Mouse (Mus musculus) kidney, adult 8-10 months (tissue): ENCODE measurements around the gene 4833439L19Rik.

Experiments used
- DNase-seq, 2 experiments: peaks; one replicate each; pipeline ENCODE4 v3.0.0; 2022

The 4833439L19Rik gene

DNA sequence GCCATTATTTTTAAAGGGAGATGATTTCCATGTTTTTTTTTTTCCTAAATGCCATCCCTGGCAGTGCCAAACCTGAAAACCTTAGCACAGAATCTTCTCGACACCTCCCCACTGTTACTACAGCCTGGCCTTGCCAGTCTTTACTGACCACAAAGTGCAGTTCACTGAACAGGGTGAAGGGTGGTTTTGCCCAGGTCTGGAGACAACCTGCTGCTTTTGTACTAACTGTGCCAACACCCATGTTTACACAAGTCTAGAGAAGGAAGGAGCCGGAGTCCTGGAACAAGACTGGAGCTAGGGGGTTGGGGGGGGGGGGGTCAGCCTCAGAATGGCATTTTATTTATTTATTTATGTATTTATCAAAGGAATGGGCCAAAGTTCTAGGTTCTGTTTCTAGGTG, 16.1 kb upstream of the 4833439L19Rik start:
- DNase-seq = no peak

DNA sequence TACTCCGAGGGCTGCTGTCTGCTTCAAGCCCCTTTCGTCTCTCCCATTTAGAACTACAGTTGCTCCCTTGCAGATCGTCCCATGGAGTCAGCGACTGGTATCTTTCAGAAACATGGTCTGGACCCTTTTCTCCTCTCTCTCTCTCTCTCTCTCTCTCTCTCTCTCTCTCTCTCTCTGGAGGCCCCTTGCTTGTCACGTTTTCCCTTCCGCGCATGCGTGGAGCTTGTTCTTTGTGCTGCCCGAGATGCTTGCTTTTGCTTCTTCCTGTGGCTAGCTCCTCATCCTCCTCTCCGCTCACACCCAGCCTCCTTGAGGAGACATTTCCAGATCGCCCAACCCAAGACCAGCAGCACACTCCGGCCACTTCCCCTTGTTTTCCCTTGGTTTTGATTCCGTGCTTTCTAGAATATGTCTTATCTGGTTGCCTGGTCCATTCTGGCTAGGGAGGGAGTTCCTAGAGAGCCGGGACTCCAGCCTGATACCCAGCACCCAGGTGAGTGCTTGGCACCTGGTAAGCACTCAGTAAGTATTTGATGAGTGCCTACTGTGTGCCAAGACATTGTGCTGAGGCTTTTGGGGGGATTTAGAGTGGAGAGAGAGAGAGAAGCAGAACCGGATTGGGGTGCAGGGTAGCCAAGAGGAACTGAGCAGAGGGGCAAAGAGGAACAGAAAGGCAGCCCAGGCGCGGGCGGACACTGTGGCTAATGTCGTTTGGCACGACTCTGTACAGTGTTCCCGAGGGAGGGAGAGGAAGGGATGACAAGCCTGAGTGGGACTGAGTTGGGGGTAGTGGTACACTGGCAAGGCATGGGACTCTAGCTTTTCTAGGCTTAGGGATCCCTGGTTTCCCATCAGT, 12.6 kb upstream of the 4833439L19Rik start:
- DNase-seq = no peak

DNA sequence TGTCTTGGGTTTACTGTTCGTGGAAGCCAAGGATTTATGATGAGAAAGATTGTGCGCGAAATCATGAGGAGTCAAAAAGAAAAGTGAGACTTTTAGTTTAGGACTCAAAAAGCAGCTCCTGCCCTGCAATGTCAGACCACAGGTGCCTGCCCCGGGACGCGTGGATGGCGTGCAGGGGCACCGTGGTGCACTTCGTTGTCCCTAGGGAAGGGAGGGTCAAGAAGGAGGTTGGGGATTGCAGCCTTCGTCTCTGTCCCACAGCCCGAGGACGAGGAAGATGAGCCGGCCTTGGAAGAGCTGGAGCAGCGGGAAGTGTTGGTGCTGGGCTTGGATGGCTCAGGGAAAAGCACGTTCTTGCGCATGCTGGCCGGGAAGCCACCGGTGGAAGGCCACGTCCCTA, 10.3 kb upstream of the 4833439L19Rik start:
- no peak for DNase-seq

DNA sequence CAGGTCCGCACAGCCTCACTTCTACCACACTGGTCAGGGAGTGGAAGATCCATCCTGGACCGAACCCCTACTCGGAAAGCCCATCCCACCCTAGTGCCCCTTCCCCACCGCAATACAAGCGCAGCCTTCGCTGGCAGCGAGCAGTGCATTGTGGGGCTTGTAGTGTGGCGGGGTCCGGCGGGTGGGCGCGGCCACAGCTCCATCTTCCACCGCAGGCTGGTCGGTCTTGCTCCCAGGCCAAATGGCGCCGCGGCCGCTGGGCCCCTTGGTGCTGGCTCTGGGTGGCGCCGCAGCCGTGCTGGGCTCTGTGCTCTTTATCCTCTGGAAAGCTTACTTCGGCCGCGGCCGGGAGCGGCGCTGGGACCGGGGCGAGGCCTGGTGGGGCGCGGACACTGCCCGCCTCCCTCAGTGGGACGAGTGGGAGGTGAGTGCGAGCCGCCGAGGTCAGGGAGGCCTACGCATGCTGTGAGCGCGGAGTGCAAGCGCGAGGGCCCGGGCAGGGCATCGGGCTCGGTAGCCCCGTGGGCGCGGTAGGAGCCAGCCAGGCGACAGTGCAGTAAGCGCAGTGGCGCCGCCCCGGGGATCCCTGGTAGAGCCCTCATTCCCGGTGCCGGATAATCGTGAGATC, 9.7 kb upstream of the 4833439L19Rik start, which contains the start of gene Arl10:
Gene Arl10 (plus strand): TSS at position 162 of the 628 bp plus-strand sequence.
- DNase-seq = peak; percentile 73 to 77

DNA sequence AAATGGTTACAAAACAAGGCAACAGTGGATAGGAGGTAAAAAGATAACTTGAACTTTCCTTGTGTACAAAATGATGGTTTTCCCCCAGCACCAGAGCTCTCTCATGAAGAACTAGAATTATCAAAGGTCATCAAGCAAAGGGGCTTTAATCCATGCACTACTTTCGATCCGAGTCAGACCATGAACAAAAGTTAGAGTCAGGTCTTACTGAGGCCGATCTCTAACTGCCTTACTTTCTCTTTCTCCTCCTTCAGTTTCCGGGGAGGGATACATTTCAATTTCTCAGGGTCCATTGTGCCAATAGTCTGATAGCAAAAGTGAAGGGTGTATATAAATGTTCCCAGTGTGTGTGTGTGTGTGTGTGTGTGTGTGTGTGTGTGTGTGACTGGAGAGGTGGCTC, 7.4 kb upstream of the 4833439L19Rik start:
- no peak for DNase-seq

DNA sequence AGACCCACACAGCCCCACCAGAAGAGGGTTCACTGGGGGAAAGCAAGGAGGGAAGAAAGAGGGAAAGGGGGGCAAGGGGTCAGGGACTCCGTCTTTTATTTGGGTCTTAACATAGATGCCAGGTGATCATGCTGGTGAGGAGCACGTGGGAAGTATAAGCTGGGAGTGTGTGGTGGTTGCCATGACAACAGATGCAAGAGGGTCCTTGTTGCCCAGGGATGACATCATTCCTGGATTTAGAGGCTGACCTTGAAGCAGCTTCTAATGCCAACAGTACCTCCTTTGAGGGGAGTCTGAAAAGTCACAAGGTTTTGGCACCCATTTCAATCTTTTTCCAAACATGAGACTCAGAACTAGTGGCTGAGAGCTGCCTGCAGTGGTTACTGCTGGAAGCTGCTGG, 6.4 kb upstream of the 4833439L19Rik start:
- DNase-seq = no peak

DNA sequence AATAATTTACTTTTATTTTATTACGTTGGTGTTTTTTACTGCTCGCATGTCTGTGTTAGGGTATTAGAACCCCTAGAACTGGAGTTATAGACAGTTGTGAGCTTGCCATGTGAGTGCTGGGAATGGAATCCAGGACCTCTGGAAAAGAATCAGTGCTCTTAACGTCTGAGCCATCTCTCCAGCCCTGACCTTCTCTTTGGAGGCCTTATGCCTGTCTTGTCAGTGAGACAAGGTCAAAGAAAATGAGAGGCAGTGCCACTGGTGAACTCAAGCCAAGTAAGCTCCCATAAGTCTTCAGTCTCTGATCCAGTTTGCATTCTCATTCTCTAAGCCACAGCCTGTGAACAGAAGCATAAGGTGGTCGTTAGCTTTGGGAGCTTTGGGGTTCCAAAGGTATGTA, 5.5 kb upstream of the 4833439L19Rik start:
- DNase-seq = no peak

DNA sequence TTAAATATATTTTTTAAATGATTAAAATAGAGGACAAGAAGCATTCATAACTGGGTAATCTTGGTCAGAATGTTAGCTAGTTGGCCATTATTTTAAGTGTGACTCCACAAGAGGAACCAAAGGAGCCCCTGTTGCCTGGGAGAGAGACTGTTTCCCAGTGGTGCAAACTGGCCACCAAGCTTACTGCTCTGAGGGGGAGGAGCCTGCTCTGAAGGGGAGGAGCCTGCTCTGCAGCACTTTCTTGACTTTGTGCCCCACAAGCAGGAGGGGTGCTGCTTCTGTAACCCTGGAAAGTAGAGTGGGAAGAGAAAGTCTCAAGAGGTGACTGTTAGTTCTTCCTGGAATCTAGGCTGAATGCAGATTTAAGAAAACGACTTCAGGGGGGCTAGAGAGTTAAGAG, 4.0 kb upstream of the 4833439L19Rik start:
- DNase-seq = no peak

DNA sequence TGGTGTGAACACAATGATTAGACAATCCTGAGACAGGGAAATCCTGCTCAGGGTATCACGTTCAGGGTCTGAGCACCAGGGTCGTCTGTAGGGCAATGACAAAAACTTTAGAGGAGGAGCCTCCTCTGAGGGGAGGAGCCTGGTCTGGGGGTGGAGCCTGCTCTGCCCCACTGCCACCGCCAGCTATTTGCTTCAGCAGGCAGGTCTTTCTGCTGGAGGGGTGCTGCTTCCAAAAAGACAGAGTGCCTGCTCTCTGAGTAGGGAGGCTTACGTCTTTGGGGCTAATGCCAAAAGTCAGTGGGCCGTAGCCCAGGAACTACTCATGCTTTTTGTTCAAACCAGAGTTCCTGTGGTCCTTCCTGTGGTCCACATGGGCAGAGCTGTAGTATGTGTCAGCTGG, 3.1 kb upstream of the 4833439L19Rik start:
- peak; percentile 45 to 75 for DNase-seq

DNA sequence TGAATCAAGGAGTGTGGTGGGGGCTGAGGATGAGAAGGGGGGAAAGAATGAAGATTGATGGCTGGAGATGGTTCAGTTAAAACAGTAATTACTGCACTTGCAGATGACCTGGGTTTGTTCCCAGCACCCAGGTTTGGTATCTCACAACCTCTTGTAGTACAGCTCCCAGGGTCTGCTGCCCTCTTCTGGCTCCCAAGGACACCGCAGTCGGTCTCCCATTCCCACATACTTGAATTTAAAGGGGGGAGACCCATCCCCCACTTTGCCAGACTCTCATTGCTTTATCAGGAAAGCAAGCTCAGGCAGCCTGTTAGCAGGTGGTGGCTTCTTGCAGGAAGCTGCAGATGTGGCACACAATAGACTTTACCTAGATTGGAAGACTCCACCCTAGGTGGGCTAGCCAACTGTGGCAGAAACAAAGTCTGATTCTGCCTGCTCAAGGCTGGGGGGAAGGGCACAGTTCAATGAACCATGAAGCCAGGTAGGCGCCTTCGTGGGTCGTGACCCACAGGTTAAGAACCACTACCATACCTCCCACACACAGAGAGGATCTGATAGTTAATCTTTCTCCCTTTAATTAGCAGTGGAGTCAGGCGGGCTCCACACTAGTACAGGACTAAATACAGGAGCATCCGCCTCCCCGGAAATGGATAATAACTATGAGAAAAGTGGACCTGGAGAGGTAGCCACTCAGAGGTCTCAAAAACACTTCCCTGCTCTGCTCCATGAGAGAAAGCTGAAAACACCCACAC, 535 bp upstream of the 4833439L19Rik start:
- peak; percentile 84 to 86 for DNase-seq

DNA sequence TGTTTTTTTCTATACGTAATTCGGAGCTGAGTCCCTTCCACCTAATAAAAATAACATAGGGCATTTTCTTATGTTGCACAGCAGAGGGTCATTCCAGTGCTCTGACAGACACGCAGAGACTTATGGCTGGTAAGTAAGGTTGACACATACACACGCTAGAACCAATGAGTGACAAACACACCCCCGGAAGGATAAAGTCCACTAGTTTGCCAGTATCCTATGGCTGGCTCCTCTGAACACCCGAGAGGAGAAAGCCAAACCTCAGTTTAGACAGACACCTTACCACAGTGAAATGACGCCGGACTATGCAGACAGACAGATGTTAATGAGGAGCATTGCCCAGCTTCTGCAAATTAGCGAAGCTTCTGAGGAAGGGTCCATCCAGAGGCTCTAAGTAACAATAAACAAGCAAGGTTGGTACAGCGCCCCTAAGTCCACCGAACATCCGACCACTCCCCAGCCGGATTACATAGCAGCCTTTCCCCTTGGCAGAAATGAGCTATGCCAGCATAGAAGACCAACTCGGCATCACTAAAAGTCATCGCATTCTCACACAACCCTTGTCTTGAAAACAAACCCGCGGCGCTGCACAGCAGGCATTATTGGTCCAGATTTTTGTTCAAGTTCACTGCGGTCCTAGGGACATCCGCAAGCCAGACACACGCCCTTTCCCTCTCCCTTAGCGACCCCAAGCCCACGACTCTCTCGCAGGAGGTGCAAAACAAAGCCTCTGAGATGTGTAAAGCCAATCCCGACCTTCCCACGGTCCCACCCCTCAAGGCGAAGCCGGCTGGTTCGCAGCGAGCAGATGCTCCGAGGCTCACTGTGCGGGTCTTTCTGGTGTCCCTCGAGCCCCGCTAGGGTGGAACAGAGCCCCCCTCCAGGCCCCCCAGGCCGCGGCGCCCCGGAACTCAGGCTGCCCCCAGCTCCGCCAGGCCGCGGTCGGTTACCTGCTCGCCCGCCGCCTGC, 719 bp downstream of the 4833439L19Rik start:
- peak; percentile 37 to 50 for DNase-seq

DNA sequence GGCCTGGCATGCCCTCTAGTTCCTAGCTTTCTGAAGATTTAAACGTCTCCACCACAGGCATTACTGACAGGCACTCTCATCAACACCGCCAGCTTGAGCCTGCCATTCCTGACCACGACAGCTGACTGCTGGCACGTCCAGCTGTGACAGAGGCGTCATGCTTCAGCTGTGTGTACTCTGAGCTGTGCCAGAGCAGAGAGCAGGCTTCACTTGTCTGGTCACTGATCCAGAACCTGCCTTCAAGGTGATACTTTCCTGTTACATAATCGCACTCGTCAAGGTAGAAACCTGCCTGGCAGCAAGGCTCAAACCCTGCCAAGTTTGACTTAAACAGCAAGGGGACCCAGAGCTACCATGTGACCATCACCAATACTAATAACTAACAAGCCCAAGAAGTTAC, 2.7 kb downstream of the 4833439L19Rik start:
- peak; percentile 91 to 98 for DNase-seq

DNA sequence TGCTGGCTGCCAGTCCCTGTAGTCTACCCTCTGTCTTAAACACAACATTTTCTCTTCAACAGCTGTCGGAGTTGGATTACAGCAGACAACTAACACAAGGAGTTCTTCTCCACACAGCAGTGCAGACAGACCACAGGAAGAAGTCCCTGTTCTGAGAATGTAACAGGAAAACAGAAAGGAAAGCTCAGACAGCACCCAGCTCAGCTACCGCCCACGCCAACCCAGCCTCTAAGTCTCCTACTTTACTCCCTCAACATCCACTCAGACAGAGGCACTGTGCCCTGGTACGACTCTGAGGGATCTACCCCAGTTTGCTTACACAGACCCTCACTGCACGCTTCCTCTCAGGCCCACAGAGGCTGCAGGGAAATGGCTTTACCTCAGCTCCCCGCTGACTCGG, 4.6 kb downstream of the 4833439L19Rik start:
- DNase-seq = no peak

DNA sequence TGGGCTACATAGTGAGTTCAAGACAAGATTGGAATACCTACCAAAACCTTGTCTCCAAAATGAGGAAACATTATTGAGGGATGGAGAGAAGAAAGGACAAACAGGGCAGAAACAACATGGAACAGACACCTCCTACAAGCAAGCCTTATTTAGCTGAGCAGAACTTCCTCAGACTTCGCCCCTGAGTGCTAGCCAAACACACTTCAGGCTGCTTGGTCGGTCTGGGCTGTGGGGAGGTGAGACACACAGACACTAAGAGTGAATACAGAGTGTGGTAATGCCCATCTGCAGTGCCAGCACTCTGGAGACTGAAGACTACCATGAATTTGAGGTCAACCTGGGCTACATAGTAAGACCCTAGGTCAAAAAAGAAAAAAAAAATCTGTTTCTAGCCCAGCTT, 5.6 kb downstream of the 4833439L19Rik start:
- no peak for DNase-seq

DNA sequence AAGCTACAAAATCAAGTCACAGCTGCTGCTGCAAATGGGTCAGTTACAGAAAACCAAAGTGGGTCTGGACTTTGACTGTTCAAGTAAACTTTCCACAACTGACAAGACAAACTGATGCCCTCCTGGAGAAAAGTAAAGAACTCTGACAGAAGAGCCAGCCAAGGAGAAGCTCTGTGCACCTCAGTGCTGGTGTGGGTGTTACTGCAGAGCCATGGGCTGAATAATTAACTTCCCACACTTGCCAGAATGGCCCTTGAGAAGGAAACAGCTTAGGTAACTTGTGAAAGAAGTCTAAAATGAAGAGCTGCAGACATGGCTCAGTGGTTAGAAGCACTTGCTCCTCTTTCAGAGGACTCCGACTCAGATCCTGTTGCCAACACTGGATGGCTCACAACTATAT, 7.6 kb downstream of the 4833439L19Rik start:
- DNase-seq = peak; percentile 71 to 89

DNA sequence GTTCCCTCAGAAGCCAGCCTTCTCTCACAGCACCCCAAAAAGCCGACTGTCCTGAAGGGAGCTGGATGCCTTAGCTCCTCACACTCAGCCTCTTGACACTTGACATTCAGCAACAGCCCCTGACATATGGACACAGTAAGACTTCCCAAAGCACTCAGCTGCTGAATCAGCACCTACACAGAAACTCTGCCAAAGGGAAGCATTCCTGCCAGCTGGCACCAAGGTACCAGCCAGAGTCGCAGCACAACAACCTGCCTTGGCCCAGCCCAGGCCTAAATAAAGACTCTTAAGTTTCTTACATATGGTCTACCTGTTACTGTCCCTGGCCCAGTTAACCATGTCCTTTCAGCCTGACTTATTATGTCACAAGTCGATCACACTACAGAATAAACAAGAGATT, 8.4 kb downstream of the 4833439L19Rik start:
- DNase-seq = peak; percentile 77 to 81

DNA sequence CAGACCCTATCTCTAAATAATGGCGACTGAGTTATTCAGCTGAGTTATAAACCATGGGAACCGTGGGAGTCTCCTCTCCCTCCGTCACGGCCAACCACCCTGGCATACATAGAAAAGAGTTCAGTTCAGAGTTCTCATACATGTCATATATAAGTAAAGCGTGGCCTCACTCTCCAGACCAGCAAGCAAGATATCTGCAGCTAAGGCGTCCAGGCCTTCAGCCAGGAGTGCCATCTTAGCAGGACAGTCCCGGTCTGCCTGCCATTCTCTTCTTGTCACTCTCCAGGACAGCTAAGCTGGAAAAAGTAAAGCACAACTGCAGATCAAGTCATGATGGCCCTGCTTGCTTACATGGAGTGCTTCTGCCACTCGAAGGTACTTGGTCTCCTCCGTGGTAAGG, 9.1 kb downstream of the 4833439L19Rik start:
- no peak for DNase-seq

DNA sequence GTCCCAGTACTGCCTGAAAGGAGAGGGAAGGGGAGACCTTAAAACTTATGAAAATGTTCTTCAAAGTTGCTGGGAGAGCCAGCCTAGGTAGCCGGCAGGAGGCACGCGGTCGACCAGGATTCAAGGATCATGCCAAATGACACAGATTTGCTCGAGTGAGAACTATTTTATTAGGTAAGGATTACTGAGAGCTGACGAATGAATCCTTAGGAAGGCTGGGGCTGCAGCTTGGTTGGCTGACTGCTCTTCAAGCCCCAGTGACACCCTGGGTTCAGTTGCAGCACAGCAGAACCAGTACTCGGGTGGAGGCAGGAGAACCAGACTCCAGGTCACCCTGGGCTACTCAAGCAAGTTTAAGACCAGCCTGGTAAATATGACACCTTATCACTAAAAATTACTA, 17.2 kb downstream of the 4833439L19Rik start:
- DNase-seq = peak; percentile 41 to 54

DNA sequence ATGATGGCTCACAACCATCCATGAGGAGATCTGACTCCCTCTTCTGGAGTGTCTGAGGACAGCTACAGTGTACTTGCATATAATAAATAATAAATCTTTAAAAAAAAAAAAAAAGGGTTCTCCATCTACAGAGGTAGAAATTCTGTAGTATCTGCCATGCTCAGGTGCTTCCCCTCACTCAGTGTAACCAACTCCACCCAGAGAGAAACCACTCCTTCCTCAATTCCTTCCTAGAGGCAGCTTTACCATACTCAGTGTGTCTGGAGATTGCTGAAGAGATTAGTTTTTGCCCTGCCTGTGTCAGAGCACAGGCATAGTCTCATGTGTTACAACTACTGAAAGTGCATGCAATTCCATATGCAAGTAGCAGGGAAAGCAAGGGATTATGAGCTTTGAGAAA, 33.1 kb downstream of the 4833439L19Rik start:
- DNase-seq = no peak

DNA sequence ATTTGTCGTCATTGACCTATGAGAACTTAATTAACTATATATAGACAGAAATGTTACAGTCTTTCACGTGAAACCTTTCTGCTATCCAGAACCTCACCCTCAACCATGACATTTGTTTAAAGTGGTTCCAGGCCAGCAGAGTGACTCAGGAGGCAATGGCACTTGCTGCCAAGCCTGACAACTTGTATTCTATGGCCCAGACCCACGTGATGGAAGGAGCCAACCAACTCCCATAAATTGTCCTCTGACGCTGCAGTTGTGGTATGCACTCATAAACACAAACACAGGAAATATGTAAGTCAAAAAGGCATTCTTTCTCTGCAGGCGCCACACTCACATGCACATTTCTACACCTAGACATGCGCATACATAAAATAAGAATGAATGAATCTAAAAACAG, 38.1 kb downstream of the 4833439L19Rik start:
- no peak for DNase-seq

DNA sequence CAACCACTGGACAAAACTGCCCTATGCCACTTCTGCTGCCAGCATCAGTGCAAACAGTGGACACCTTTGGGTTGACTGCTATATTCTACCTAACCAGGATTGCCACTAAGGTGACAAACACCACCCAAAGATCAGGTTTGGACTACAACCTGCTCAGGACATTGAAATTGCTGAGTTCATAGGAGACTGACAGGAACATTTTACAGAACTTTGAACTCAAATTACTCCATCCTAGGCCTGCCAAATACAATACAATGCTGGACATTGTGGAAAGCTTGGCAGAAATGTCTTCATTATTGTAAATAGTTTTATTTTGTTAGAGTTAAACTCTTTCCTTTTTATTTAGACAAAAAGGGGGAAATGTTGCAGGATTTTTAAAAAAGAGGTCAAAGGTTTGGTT, 44.1 kb downstream of the 4833439L19Rik start:
- no peak for DNase-seq

DNA sequence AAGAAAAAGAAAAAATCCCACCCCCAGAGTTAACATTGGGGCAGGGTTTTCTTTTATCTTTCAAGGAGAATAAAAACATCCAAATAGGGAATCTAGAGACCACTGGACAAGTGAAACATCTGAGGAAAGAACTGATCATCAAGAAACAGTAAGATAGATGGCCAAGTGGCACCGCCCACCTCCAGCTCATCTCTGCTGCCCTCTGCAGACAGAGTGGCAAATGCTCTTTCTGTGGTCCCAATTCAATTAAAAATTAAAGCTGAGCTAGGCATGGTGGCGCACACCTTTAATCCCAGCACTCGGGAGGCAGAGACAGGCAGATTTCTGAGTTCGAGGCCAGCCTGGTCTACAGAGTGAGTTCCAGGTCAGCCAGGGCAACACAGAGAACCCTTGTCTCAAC, 45.0 kb downstream of the 4833439L19Rik start:
- peak; percentile 21 to 41 for DNase-seq
